In the genomic region with DNA sequence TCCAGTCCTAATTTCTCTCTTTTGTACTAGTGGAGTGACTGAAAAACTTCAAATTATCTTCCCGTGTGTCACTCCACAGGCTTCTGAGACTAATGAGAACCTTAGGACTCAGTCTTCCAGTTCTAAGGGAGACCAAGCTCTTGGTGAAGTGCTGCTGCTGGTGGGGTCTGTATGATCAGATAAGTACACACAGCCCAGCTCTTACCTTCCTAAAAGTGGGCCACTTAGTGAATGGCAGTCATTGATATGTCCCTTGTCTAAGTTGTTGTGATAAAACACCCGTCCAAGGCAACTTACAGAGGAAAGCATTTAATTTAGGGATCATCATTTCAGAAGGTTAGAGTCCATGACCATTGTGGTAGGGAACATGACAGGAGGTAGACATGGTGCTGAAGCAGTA, we compare ENCODE assay signal across 16 mouse cellular contexts.
"Had no signal": no experiment of that assay in that cellular context is flagged by ENCODE, and none has a peak within 500 bp of the region (broad histone marks: within the 10 kb centered on the region; RNA-seq: fewer than 3 reads in every experiment).

No protein-coding gene starts in this region.

- H3K27me3 ChIP-seq: lung, embryonic 15.5 days; megakaryocyte, embryonic 14.5 days; midbrain, embryonic 13.5 days; midbrain, embryonic 15.5 days; neural tube, embryonic 12.5 days; stomach, embryonic 15.5 days had no signal

- H3K36me3 ChIP-seq: lung, embryonic 15.5 days; midbrain, embryonic 13.5 days; midbrain, embryonic 15.5 days; neural tube, embryonic 12.5 days; stomach, embryonic 15.5 days had no signal

- H3K4me2 ChIP-seq: lung, embryonic 15.5 days; midbrain, embryonic 11.5 days; midbrain, embryonic 13.5 days; midbrain, embryonic 15.5 days; neural tube, embryonic 12.5 days; stomach, embryonic 15.5 days had no signal

- H3K4me3 ChIP-seq: lung, embryonic 15.5 days; megakaryocyte, embryonic 14.5 days; midbrain, embryonic 13.5 days; midbrain, embryonic 15.5 days; neural tube, embryonic 12.5 days; stomach, embryonic 15.5 days had no signal

- H3K27ac ChIP-seq: lung, embryonic 15.5 days; macrophage; midbrain, embryonic 13.5 days; midbrain, embryonic 15.5 days; neural tube, embryonic 12.5 days; stomach, embryonic 15.5 days had no signal

- DNase-seq: lung, adult 2 months; lung, postnatal 14 days; lung, postnatal 36 days; right cerebral cortex, postnatal 14 days; thymus, adult 18-20 months; thymus, postnatal 14 days; thymus, postnatal 36 days had no signal

- ATAC-seq: lung, postnatal 0 days; midbrain, embryonic 13.5 days; midbrain, embryonic 15.5 days had no signal

- H3K4me1 ChIP-seq: lung, embryonic 15.5 days; megakaryocyte, embryonic 14.5 days; midbrain, embryonic 13.5 days; midbrain, embryonic 15.5 days; neural tube, embryonic 12.5 days; stomach, embryonic 15.5 days had no signal

- H3K9me3 ChIP-seq: lung, embryonic 15.5 days; megakaryocyte, embryonic 14.5 days; midbrain, embryonic 13.5 days; midbrain, embryonic 15.5 days; neural tube, embryonic 12.5 days; stomach, embryonic 15.5 days had no signal

- H3K9ac ChIP-seq: lung, embryonic 15.5 days; midbrain, embryonic 13.5 days; midbrain, embryonic 15.5 days; neural tube, embryonic 12.5 days; stomach, embryonic 15.5 days had no signal
